8 mouse cellular contexts compared by ENCODE assay signal in genomic region chr9:119980770-119981182, GRCm38 (mm10). TPM values are rescaled to one million over a fixed set of nuclear protein-coding genes. Genes with fewer than 3 reads are reported as not detected.
DNase-seq lines count a peak whose midpoint lies in the region; ATAC-seq lines count a peak whose summit lies in the region.

No protein-coding gene starts in this region.

- H3K27me3 ChIP-seq in lung, embryonic 15.5 days: no peaks in the 10 kb centered on the region
- no peaks in the 10 kb centered on the region for H3K27me3 ChIP-seq in embryonic facial prominence, embryonic 15.5 days
- peaks cover 36% of the 10 kb centered on the region for H3K27me3 ChIP-seq in midbrain, embryonic 12.5 days

- H3K36me3 ChIP-seq in lung, embryonic 15.5 days: no peaks in the 10 kb centered on the region
- H3K36me3 ChIP-seq in embryonic facial prominence, embryonic 15.5 days: no peaks in the 10 kb centered on the region
- H3K36me3 ChIP-seq in midbrain, embryonic 12.5 days: no peaks in the 10 kb centered on the region

- no peak for DNase-seq in lung, adult 18-20 months
- peak; percentile 67 for DNase-seq in kidney, adult 18-20 months
- no peak for DNase-seq in right cerebral cortex, postnatal 14 days
- no peak for DNase-seq in adrenal gland, adult (ENCODE audit: inconsistent age in 2 of 2, low spot score in 1 of 2)

- 1% methylated on average over 4 of the region's 4 CpGs for WGBS in lung, embryonic 15.5 days
- 7% methylated on average over 4 of the region's 4 CpGs for WGBS in embryonic facial prominence, embryonic 15.5 days
- WGBS in midbrain, embryonic 12.5 days: 4% methylated on average over 4 of the region's 4 CpGs

- ATAC-seq in lung, embryonic 15.5 days (ENCODE audit: borderline replicate concordance, extremely low read depth, low FRiP score, low TSS enrichment): peak; percentile 0; the same call in 1 of the 2 replicates
- ATAC-seq in embryonic facial prominence, embryonic 15.5 days (ENCODE audit: insufficient number of reproducible peaks, low FRiP score, low TSS enrichment, low read depth): no peak
- ATAC-seq in midbrain, embryonic 12.5 days (ENCODE audit: low FRiP score, low read depth): no peak
- ATAC-seq in megakaryocyte-erythroid progenitor cell, adult 5-6 weeks (replicated peaks; ENCODE audit: low FRiP score, low TSS enrichment, poor library complexity, severe bottlenecking): no peak

- H3K9ac ChIP-seq in lung, embryonic 15.5 days: 0 out of 2 replicates have a peak overlapping the region, but pooled peaks have one; percentile 74
- H3K9ac ChIP-seq in embryonic facial prominence, embryonic 15.5 days: no peak overlapping the region
- H3K9ac ChIP-seq in midbrain, embryonic 12.5 days (replicated peaks): peak overlapping the region; percentile 28; the same call in 1 of the 2 replicates

- peak overlapping the region; percentile 85 for H3K4me3 ChIP-seq in lung, embryonic 15.5 days
- H3K4me3 ChIP-seq in embryonic facial prominence, embryonic 15.5 days (replicated peaks): peak overlapping the region; percentile 67; the same call in 1 of the 2 replicates
- H3K4me3 ChIP-seq in midbrain, embryonic 12.5 days: no peak overlapping the region

- peak overlapping the region; percentile 96 for H3K4me2 ChIP-seq in lung, embryonic 15.5 days
- peak overlapping the region; percentile 95 for H3K4me2 ChIP-seq in embryonic facial prominence, embryonic 15.5 days (replicated peaks)
- peak overlapping the region; percentile 85 for H3K4me2 ChIP-seq in midbrain, embryonic 12.5 days (replicated peaks)

- peaks cover 76% of the 10 kb centered on the region for H3K4me1 ChIP-seq in lung, embryonic 15.5 days
- H3K4me1 ChIP-seq in embryonic facial prominence, embryonic 15.5 days: peaks cover 79% of the 10 kb centered on the region
- peaks cover 58% of the 10 kb centered on the region for H3K4me1 ChIP-seq in midbrain, embryonic 12.5 days

- no peaks in the 10 kb centered on the region for H3K9me3 ChIP-seq in lung, embryonic 15.5 days
- no peaks in the 10 kb centered on the region for H3K9me3 ChIP-seq in embryonic facial prominence, embryonic 15.5 days (replicated peaks)
- H3K9me3 ChIP-seq in midbrain, embryonic 12.5 days: no peaks in the 10 kb centered on the region

- peak overlapping the region; percentile 99 for H3K27ac ChIP-seq in lung, embryonic 15.5 days
- peak overlapping the region; percentile 89 for H3K27ac ChIP-seq in embryonic facial prominence, embryonic 15.5 days (replicated peaks)
- peak overlapping the region; percentile 54 for H3K27ac ChIP-seq in midbrain, embryonic 12.5 days (replicated peaks)

RNA-seq across cellular contexts. Expression of gene Csrnp1, which starts 3.7 kb away (rescaled TPM):
- 8.2 and 8.7 TPM in 2 replicates for polyA plus RNA-seq in lung, embryonic 15.5 days (2015; fragmentation: Nextera tagmentation; extraction: Ambion mirVana)
- polyA plus RNA-seq in embryonic facial prominence, embryonic 15.5 days (2015; fragmentation: Nextera tagmentation; extraction: Ambion mirVana): 5.7 and 6.7 TPM in 2 replicates
- polyA plus RNA-seq in midbrain, embryonic 12.5 days (2016; fragmentation: Nextera tagmentation; extraction: Ambion mirVana): 0.89 and 1.5 TPM in 2 replicates
- 1.6 and 3.1 TPM in 2 replicates for total RNA-seq in megakaryocyte-erythroid progenitor cell, adult 5-6 weeks (2014; fragmentation: Nextera tagmentation)
- total RNA-seq in megakaryocyte-erythroid progenitor cell, adult 5-6 weeks (2017): 8.0 and 15.6 TPM in 2 replicates

RNA-seq across cellular contexts. Expression of gene Xirp1, which starts 42.6 kb away (rescaled TPM):
- polyA plus RNA-seq in lung, embryonic 15.5 days (2015; fragmentation: Nextera tagmentation; extraction: Ambion mirVana): 0.96 and 1.3 TPM in 2 replicates
- polyA plus RNA-seq in embryonic facial prominence, embryonic 15.5 days (2015; fragmentation: Nextera tagmentation; extraction: Ambion mirVana): 2.6 and 3.6 TPM in 2 replicates
- polyA plus RNA-seq in midbrain, embryonic 12.5 days (2016; fragmentation: Nextera tagmentation; extraction: Ambion mirVana): 0.04 TPM in 1 of 2 replicates, not detected in the other
- total RNA-seq in megakaryocyte-erythroid progenitor cell, adult 5-6 weeks (2014; fragmentation: Nextera tagmentation): not detected in 2 replicates
- total RNA-seq in megakaryocyte-erythroid progenitor cell, adult 5-6 weeks (2017): not detected in 2 replicates

RNA-seq across cellular contexts. Expression of gene Ttc21a, which starts 43.4 kb away (rescaled TPM):
- polyA plus RNA-seq in lung, embryonic 15.5 days (2015; fragmentation: Nextera tagmentation; extraction: Ambion mirVana): 0.67 and 1.1 TPM in 2 replicates
- polyA plus RNA-seq in embryonic facial prominence, embryonic 15.5 days (2015; fragmentation: Nextera tagmentation; extraction: Ambion mirVana): 1.5 and 2.6 TPM in 2 replicates
- 0.22 and 0.43 TPM in 2 replicates for polyA plus RNA-seq in midbrain, embryonic 12.5 days (2016; fragmentation: Nextera tagmentation; extraction: Ambion mirVana)
- not detected in 2 replicates for total RNA-seq in megakaryocyte-erythroid progenitor cell, adult 5-6 weeks (2014; fragmentation: Nextera tagmentation)
- not detected in 2 replicates for total RNA-seq in megakaryocyte-erythroid progenitor cell, adult 5-6 weeks (2017)

RNA-seq across cellular contexts. Expression of gene Gorasp1, which starts 43.4 kb away (rescaled TPM):
- 31.1 and 35.6 TPM in 2 replicates for polyA plus RNA-seq in lung, embryonic 15.5 days (2015; fragmentation: Nextera tagmentation; extraction: Ambion mirVana)
- 32.5 and 32.6 TPM in 2 replicates for polyA plus RNA-seq in embryonic facial prominence, embryonic 15.5 days (2015; fragmentation: Nextera tagmentation; extraction: Ambion mirVana)
- polyA plus RNA-seq in midbrain, embryonic 12.5 days (2016; fragmentation: Nextera tagmentation; extraction: Ambion mirVana): 21.3 and 23.3 TPM in 2 replicates
- total RNA-seq in megakaryocyte-erythroid progenitor cell, adult 5-6 weeks (2014; fragmentation: Nextera tagmentation): 8.9 and 11.4 TPM in 2 replicates
- 4.8 and 7.8 TPM in 2 replicates for total RNA-seq in megakaryocyte-erythroid progenitor cell, adult 5-6 weeks (2017)
